Mouse (Mus musculus) CH12.LX (cell line): ENCODE measurements around the gene Tbx10.
"Not testable (repeated sequence)": the region's sequence is repeated elsewhere in the genome, so short reads cannot be mapped to it uniquely, and the experiment has no call there.

Source experiments
- E2F4 ChIP-seq: IDR thresholded peaks from 2 replicates; pipeline ENCODE4 v1.6.1; 2011; ENCODE audit warnings: low read depth, low read length, improper control_type of control experiment; ENCODE audit not compliant: insufficient replicate concordance
- EP300 ChIP-seq: IDR thresholded peaks from 2 replicates; pipeline ENCODE4 v1.6.1; 2011; ENCODE audit warnings: low read length, improper control_type of control experiment
- MYC ChIP-seq: IDR thresholded peaks from 2 replicates; pipeline ENCODE4 v1.6.1; 2011; ENCODE audit warnings: low read depth, mild to moderate bottlenecking, improper control_type of control experiment, low read length
- POLR2A ChIP-seq: IDR thresholded peaks from 2 replicates; pipeline ENCODE4 v1.6.1; 2011; ENCODE audit warnings: low read depth, mild to moderate bottlenecking, improper control_type of control experiment, low read length
- POLR2AphosphoS2 ChIP-seq: IDR thresholded peaks from 2 replicates; pipeline ENCODE4 v1.6.1; 2011; ENCODE audit warnings: low read depth, low read length, improper control_type of control experiment
- SIN3A ChIP-seq: IDR thresholded peaks from 2 replicates; pipeline ENCODE4 v1.6.1; 2012; ENCODE audit warnings: low read length, improper control_type of control experiment, inconsistent platforms
- UBTF ChIP-seq: IDR thresholded peaks from 2 replicates; pipeline ENCODE4 v1.6.1; 2012; ENCODE audit warnings: low read depth, mild to moderate bottlenecking, inconsistent platforms, low read length, improper control_type of control experiment, moderate library complexity
- USF1 ChIP-seq: IDR thresholded peaks from 2 replicates; pipeline ENCODE4 v1.6.1; 2014; ENCODE audit warnings: low read depth, mild to moderate bottlenecking, inconsistent platforms, low read length, improper control_type of control experiment

DNA sequence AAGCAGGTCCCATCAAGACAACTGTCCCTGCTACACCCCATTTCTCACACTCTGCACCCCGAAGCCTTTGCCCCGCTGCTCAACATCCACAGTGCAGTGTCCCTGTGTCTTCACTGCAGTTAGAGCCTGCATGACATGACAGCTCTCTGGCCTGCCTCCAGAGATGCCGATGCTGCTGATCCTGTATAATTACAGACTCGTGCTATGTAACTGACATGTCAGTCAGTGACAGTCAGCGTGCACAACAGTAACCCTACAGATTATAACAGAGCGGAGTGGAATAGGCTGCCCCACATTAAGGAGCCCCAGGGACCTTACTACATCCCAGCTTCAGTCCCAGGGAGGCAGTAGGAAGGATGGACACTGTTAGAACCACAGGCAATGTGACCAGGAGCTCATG lies 30.7 kb upstream of the Tbx10 start:
- not testable (repeated sequence) for TF ChIP-seq POLR2AphosphoS2, POLR2A, USF1, UBTF, E2F4, MYC, EP300, SIN3A
